Mouse (Mus musculus): Measurements from ENCODE around the gene Pmm1. TPM values are rescaled to one million over a fixed set of nuclear protein-coding genes. Genes with fewer than 3 reads are reported as not detected.

Gene Pmm1
- polyA plus RNA-seq, 2 experiments = 34.8 to 41.5 TPM

DNA sequence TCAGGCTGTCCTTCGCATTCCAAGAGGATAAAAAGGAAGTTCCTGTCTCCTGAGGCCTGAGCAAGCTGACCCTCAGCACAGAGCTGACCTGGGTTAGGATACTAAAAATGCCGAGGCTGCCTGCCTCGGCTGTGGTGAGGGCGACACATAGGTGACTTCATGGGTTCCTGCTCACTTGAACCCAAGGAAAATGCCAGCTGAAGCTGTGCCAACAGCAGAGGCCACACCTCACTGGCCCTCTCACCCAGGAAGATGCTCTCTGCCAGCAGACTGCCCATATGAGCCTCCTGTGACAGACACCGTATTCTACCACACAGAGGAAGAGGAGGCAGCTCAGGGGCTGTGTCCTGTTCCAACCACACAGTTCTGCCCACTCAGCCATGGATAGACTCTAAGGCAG is 41.7 kb downstream of the Pmm1 start:
- Histone ChIP-seq H3K36me3 (ENCODE audit: control insufficient read depth, insufficient read depth, low read length) (peaks cover 43% of the 10 kb centered on the region), H3K27ac (replicated peaks; ENCODE audit: low read depth, low read length) (no peak overlapping the region), H3K4me3 (replicated peaks; ENCODE audit: low read length) (no peak overlapping the region), H3K9ac (ENCODE audit: low read depth, low read length, severe bottlenecking) (no peak overlapping the region), H3K27me3 (ENCODE audit: control insufficient read depth, insufficient read depth, low read length) (no peaks in the 10 kb centered on the region), H3K4me2 (replicated peaks; ENCODE audit: low read depth, low read length, severe bottlenecking) (no peak overlapping the region), H3K4me1 (ENCODE audit: control insufficient read depth, insufficient read depth, low read length) (no peaks in the 10 kb centered on the region), H3K9me3 (ENCODE audit: control insufficient read depth, low read length) (no peaks in the 10 kb centered on the region)
- WGBS = 84% methylated on average over 5 of the region's 5 CpGs
- DNase-seq (ENCODE audit: low spot score) = no peak
- ATAC-seq (ENCODE audit: low FRiP score, low read depth) = no peak
- TF ChIP-seq POLR2A (IDR thresholded peaks at IDR 0.05; ENCODE audit: borderline replicate concordance, extremely low read depth, insufficient read depth, insufficient read length) = no peak

DNA sequence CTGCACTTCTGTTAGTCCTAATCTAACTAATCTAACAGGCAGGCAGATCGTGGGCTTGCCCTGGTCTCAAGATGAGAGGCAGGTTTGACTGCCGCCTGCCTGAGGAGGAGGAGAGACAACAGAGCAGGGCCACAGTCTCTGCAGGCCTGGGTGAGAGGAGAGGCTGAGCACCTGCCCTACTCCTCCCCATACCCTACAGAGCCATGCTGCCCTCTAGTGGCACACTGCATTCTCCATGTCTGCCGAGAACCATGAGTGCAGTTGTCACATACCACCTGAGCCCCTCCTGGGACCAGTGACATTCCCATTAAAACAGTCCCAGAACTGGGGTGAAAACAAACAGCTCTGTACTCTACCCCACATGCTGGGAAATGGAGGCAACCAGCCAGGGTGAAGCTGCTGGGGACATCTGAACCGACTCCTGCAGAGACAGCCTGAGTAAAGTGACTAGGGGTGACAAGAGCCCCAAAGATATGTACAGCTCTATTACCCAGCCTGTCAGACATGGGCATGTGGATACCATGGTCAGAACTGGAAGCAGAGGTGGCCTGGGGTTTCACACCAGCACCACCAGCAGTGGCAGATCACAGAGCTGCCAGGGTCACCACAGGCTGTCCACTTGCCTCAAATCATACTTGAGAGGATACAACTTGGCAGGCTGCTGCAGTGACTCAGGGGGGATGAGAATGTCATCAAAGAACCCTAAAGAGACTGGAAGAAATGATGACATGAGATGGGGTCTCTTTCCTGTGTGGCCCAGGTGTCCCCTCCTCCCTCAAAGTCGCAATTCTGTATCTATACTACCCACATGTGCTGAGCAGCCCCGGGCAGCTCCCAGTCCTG is 42.9 kb downstream of the Pmm1 start:
- no peak overlapping the region for H3K4me3 ChIP-seq (replicated peaks; ENCODE audit: low read length)
- H3K36me3 ChIP-seq (ENCODE audit: control insufficient read depth, insufficient read depth, low read length) = peaks cover 55% of the 10 kb centered on the region
- DNase-seq (ENCODE audit: low spot score) = peak; percentile 42
- H3K27me3 ChIP-seq (ENCODE audit: control insufficient read depth, insufficient read depth, low read length) = no peaks in the 10 kb centered on the region
- H3K9me3 ChIP-seq (ENCODE audit: control insufficient read depth, low read length) = no peaks in the 10 kb centered on the region
- H3K4me2 ChIP-seq (replicated peaks; ENCODE audit: low read depth, low read length, severe bottlenecking) = no peak overlapping the region
- no peak for TF ChIP-seq POLR2A (IDR thresholded peaks at IDR 0.05; ENCODE audit: borderline replicate concordance, extremely low read depth, insufficient read depth, insufficient read length)
- no peaks in the 10 kb centered on the region for H3K4me1 ChIP-seq (ENCODE audit: control insufficient read depth, insufficient read depth, low read length)
- no peak overlapping the region for H3K27ac ChIP-seq (replicated peaks; ENCODE audit: low read depth, low read length)
- WGBS = 53% methylated on average over 6 of the region's 6 CpGs
- ATAC-seq (ENCODE audit: low FRiP score, low read depth) = 0 out of 2 replicates have a peak, but pooled peaks have one; percentile 45
- H3K9ac ChIP-seq (ENCODE audit: low read depth, low read length, severe bottlenecking) = no peak overlapping the region

DNA sequence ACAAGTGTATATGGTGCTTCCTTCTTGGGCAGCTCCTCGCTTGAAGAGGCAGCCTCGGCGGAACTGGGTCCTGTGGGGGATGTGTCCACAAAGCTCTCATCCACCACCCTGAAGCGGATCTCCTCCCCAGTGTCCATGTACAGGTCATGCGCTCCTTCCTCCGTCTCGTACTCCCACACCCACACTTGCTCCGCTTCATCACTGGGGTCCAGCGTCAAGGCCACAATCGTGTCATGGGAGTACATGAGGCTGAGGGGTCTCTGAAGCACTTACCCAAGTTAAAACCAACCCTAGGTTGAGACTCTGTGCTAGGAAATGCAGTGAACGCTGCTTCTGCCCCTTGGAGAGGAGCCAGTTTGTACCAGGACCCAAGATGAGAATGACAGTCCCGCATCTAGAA is 43.5 kb downstream of the Pmm1 start:
- H3K36me3 ChIP-seq (ENCODE audit: control insufficient read depth, insufficient read depth, low read length) = peaks cover 61% of the 10 kb centered on the region
- no peaks in the 10 kb centered on the region for H3K4me1 ChIP-seq (ENCODE audit: control insufficient read depth, insufficient read depth, low read length)
- H3K27me3 ChIP-seq (ENCODE audit: control insufficient read depth, insufficient read depth, low read length) = no peaks in the 10 kb centered on the region
- H3K4me3 ChIP-seq (replicated peaks; ENCODE audit: low read length) = no peak overlapping the region
- H3K27ac ChIP-seq (replicated peaks; ENCODE audit: low read depth, low read length) = no peak overlapping the region
- ATAC-seq (ENCODE audit: low FRiP score, low read depth) (no peak), DNase-seq (ENCODE audit: low spot score) (no peak)
- H3K9me3 ChIP-seq (ENCODE audit: control insufficient read depth, low read length) = no peaks in the 10 kb centered on the region
- no peak for TF ChIP-seq POLR2A (IDR thresholded peaks at IDR 0.05; ENCODE audit: borderline replicate concordance, extremely low read depth, insufficient read depth, insufficient read length)
- H3K9ac ChIP-seq (ENCODE audit: low read depth, low read length, severe bottlenecking) = no peak overlapping the region
- H3K4me2 ChIP-seq (replicated peaks; ENCODE audit: low read depth, low read length, severe bottlenecking) = no peak overlapping the region
- WGBS = 92% methylated on average over 12 of the region's 12 CpGs

DNA sequence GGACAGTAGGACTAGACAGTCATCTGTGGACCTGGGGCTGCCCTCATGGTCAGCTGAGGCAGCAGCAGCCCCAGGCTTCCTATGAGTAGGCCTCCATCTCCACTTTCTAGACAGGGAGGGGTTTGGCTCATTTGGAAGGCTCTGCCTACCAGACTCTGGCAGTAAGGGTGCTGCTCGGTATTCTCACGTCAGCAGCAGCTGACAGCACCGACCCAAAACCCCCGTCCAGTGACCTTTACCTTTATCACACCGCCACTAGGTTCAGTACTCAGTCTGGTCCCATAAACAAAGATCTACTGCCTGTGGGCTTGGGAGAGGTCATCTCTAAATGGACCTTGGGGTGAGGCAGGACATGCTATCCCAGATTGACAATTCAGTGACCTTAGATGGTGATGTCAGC is 45.1 kb downstream of the Pmm1 start:
- Histone ChIP-seq H3K27me3 (ENCODE audit: control insufficient read depth, insufficient read depth, low read length) (no peaks in the 10 kb centered on the region), H3K36me3 (ENCODE audit: control insufficient read depth, insufficient read depth, low read length) (peaks cover 76% of the 10 kb centered on the region), H3K4me2 (replicated peaks; ENCODE audit: low read depth, low read length, severe bottlenecking) (no peak overlapping the region), H3K4me1 (ENCODE audit: control insufficient read depth, insufficient read depth, low read length) (no peaks in the 10 kb centered on the region), H3K9me3 (ENCODE audit: control insufficient read depth, low read length) (no peaks in the 10 kb centered on the region), H3K27ac (replicated peaks; ENCODE audit: low read depth, low read length) (no peak overlapping the region), H3K4me3 (replicated peaks; ENCODE audit: low read length) (no peak overlapping the region), H3K9ac (ENCODE audit: low read depth, low read length, severe bottlenecking) (no peak overlapping the region)
- TF ChIP-seq POLR2A (IDR thresholded peaks at IDR 0.05; ENCODE audit: borderline replicate concordance, extremely low read depth, insufficient read depth, insufficient read length) = no peak
- ATAC-seq (ENCODE audit: low FRiP score, low read depth) (no peak), DNase-seq (ENCODE audit: low spot score) (no peak)
- 84% methylated on average over 5 of the region's 5 CpGs for WGBS

GRCm38 (mm10) chr15:81914668-81915067 is 46.1 kb downstream of the Pmm1 start:
- ATAC-seq (ENCODE audit: low FRiP score, low read depth) (no peak), DNase-seq (ENCODE audit: low spot score) (no peak)
- TF ChIP-seq POLR2A (IDR thresholded peaks at IDR 0.05; ENCODE audit: borderline replicate concordance, extremely low read depth, insufficient read depth, insufficient read length) = no peak
- WGBS = 76% methylated on average over 5 of the region's 5 CpGs
- Histone ChIP-seq H3K27ac (replicated peaks; ENCODE audit: low read depth, low read length) (no peak overlapping the region), H3K27me3 (ENCODE audit: control insufficient read depth, insufficient read depth, low read length) (no peaks in the 10 kb centered on the region), H3K9ac (ENCODE audit: low read depth, low read length, severe bottlenecking) (no peak overlapping the region), H3K4me2 (replicated peaks; ENCODE audit: low read depth, low read length, severe bottlenecking) (no peak overlapping the region), H3K4me3 (replicated peaks; ENCODE audit: low read length) (no peak overlapping the region), H3K36me3 (ENCODE audit: control insufficient read depth, insufficient read depth, low read length) (peaks cover 86% of the 10 kb centered on the region), H3K9me3 (ENCODE audit: control insufficient read depth, low read length) (no peaks in the 10 kb centered on the region), H3K4me1 (ENCODE audit: control insufficient read depth, insufficient read depth, low read length) (no peaks in the 10 kb centered on the region)

Data from limb, embryonic 14.5 days (tissue).